Mouse (Mus musculus) kidney, embryonic 14.5 days (tissue): ENCODE measurements around the gene Ints7. TPM values are rescaled to one million over a fixed set of nuclear protein-coding genes. Genes with fewer than 3 reads are reported as not detected.

Experiments used
- ATAC-seq: fragments of 200-750 bp; cut with Nextera tagmentation; 2 replicates; pipeline ENCODE4 v1.8.0; 2017; ENCODE audit warnings: moderate number of reproducible peaks, mild to moderate bottlenecking, moderate TSS enrichment, moderate library complexity; ENCODE audit not compliant: low FRiP score, low TSS enrichment
- H3K27ac ChIP-seq: fragments of 300-500 bp; sonication (generic); 2 replicates; pipeline ENCODE4 v1.5.1; 2014; ENCODE audit warnings: low read depth, mild to moderate bottlenecking, low read length, moderate library complexity, mixed read lengths
- H3K27me3 ChIP-seq: fragments of 300-500 bp; sonication (generic); 2 replicates; pipeline ENCODE4 v1.6.1; 2014; ENCODE audit warnings: mild to moderate bottlenecking, low read length; ENCODE audit not compliant: control insufficient read depth, insufficient read depth
- H3K36me3 ChIP-seq: fragments of 300-500 bp; sonication (generic); 2 replicates; pipeline ENCODE4 v1.6.1; 2014; ENCODE audit warnings: low read length, mixed read lengths; ENCODE audit not compliant: control insufficient read depth, insufficient read depth
- H3K4me1 ChIP-seq: fragments of 300-500 bp; sonication (generic); 2 replicates; pipeline ENCODE4 v1.6.1; 2014; ENCODE audit warnings: low read length, mixed read lengths; ENCODE audit not compliant: control insufficient read depth, insufficient read depth
- H3K4me2 ChIP-seq: fragments of 300-500 bp; sonication (generic); replicated peaks from 2 replicates; pipeline ENCODE4 v1.6.1; 2014; ENCODE audit warnings: low read depth, mild to moderate bottlenecking, low read length
- H3K4me3 ChIP-seq: fragments of 300-500 bp; sonication (generic); 2 replicates; pipeline ENCODE4 v1.5.1; 2014; ENCODE audit warnings: mild to moderate bottlenecking, low read length
- H3K9ac ChIP-seq: fragments of 300-500 bp; sonication (generic); 2 replicates; pipeline ENCODE4 v1.6.1; 2014; ENCODE audit warnings: low read depth, mild to moderate bottlenecking, low read length, moderate library complexity
- H3K9me3 ChIP-seq: fragments of 300-500 bp; sonication (generic); 2 replicates; pipeline ENCODE4 v1.6.1; 2016; ENCODE audit warnings: low read length; ENCODE audit not compliant: control insufficient read depth
- WGBS: fragments of 180-500 bp; shearing (Covaris S2); extraction: QIAGEN DNeasy Blood & Tissue Kit; methylation state at CpG from one replicate; pipeline ENCODE4 v1.1.7; 2014; 5-methylcytosine and 5-hydroxymethylcytosine counted together
- polyA plus RNA-seq: library from polyadenylated mRNA; unstranded; fragments of >200 nt; fragmentation: Nextera tagmentation; extraction: Ambion mirVana; gene quantifications from 2 replicates; pipeline ENCODE4 v1.2.1, GENCODE M21; 2014

The Ints7 gene
- polyA plus RNA-seq, 1 experiment from 2014 or later: 77.9 TPM

DNA sequence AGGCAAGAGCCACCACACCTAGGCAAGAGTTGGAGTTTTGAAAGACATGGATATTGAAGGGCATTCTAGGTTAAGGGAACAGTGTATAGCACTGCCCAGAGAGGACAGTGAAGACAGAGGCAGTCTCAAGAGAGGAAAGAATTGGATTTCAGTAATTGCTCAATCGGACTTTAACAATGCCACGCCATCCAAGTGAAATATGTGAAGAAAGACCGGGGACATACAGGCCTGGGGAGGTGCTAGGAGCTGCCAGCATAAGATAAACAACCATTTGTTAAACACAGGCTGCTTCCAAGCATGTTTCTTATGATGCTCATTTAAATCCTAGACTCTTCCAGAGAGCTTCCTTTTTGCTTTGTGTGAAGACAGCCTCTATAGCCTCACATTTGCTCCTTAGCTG, 72.2 kb downstream of the Ints7 start:
- no peaks in the 10 kb centered on the region for H3K36me3 ChIP-seq
- WGBS: 73% methylated on average over 3 of the region's 3 CpGs
- no peak overlapping the region for H3K4me2 ChIP-seq
- H3K9me3 ChIP-seq: no peaks in the 10 kb centered on the region
- no peak overlapping the region for H3K4me3 ChIP-seq
- no peaks in the 10 kb centered on the region for H3K4me1 ChIP-seq
- H3K27ac ChIP-seq: no peak overlapping the region
- ATAC-seq: no peak
- H3K9ac ChIP-seq: no peak overlapping the region
- no peaks in the 10 kb centered on the region for H3K27me3 ChIP-seq

DNA sequence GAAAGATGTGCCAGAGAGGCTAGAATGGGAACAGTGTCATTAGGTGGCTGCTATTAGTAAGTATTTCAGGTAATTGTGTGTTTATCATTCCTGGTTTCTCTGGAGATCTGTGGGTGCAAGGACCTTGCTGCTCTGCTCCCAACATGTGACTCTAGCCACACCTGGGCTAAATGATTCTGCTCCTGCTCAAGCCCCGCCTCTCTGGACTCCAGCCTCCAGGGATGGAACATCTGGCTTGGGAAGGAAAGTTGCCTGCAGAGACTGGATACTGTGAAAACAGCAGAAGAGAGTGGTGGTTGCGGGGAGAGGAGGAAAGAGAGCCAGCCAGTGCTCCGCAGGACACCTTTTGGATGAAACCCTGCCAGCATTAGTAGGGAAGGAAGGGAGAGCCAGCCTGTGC, 84.0 kb downstream of the Ints7 start:
- ATAC-seq: no peak
- H3K4me1 ChIP-seq: peaks cover 28% of the 10 kb centered on the region
- H3K27ac ChIP-seq: no peak overlapping the region
- H3K27me3 ChIP-seq: no peaks in the 10 kb centered on the region
- H3K9me3 ChIP-seq: no peaks in the 10 kb centered on the region
- no peak overlapping the region for H3K9ac ChIP-seq
- H3K4me2 ChIP-seq: no peak overlapping the region
- no peaks in the 10 kb centered on the region for H3K36me3 ChIP-seq
- no peak overlapping the region for H3K4me3 ChIP-seq
- 73% methylated on average over 3 of the region's 3 CpGs for WGBS

DNA sequence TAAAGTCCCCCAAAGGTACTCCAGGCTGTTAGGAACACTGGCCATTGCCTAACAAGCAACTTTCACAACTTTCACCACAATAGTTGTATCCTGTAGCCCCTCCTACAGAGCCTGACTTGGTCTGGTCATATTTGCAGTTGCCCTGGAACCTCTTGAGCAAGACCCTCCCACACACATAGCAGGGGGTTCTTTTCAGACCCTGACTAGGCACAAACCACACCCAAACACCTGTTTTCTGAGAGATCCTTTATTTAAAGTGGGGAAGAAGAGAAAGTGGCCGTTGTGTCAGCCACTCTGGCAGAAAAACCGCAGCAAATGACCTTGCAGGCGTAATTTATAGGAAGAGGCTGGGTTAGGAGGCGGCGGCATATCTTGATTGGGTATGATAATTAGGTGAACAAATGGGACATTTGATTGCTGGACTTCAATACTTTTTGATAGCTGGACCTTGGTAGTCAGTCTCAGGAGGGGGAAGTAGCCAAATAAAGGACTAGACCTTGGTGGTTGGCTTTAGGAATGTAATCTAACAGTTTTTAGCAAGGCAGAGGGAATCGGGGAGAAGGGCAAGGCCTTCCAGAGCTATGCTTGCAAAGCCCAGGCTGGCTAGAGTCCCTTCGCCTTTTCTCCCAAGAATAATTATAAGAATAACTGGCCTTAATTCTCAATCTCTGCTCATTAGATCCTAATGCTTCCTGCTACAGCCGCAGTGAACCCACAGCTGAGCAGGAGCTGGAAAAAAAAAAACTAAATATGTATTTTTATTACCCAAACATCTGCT, 85.8 kb downstream of the Ints7 start:
- peaks cover 28% of the 10 kb centered on the region for H3K4me1 ChIP-seq
- no peak overlapping the region for H3K27ac ChIP-seq
- no peak for ATAC-seq
- H3K4me3 ChIP-seq: no peak overlapping the region
- no peak overlapping the region for H3K9ac ChIP-seq
- WGBS: 57% methylated on average over 8 of the region's 8 CpGs
- H3K4me2 ChIP-seq: no peak overlapping the region
- H3K36me3 ChIP-seq: no peaks in the 10 kb centered on the region
- no peaks in the 10 kb centered on the region for H3K27me3 ChIP-seq
- H3K9me3 ChIP-seq: no peaks in the 10 kb centered on the region

DNA sequence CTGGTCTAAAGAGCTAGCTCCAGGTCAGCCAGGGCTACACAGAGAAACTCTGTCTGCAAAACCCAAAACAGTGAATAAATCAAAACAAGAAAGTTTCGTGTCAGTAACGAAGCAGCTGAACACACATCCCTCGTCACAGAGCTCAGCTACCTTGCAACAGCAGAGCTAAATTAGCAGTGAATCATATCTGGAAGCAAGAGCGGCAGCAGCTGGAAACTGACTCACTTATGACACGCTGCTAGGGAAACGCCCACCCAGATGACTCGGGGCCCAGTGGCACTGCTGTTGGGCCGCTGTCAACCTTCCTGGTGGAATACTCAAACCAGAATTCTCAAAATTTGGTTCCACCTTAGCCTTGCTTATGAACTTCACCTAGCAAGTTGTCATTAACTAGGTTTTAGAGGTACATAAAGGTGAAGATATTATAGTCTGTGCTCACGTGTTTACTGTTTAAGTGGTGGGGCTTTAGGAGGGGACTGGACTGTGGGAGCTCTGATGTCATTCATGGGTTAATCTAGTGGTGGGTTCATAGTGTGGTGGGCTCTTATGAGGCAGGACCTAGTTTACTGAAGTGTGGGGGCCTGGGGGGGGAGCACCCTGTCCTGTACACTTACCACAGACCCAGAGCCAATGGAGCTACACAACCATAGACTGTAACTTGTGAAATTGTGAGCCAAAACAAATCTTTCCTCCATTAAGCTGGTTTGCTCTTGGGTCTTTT, 86.9 kb downstream of the Ints7 start:
- H3K4me2 ChIP-seq: no peak overlapping the region
- WGBS: 31% methylated on average over 9 of the region's 9 CpGs
- H3K36me3 ChIP-seq: no peaks in the 10 kb centered on the region
- no peaks in the 10 kb centered on the region for H3K9me3 ChIP-seq
- peak overlapping the region; percentile 57; the same call in 1 of the 2 replicates for H3K27ac ChIP-seq
- no peak overlapping the region for H3K9ac ChIP-seq
- H3K4me1 ChIP-seq: peaks cover 28% of the 10 kb centered on the region
- ATAC-seq: peak; percentile 51; the same call in 1 of the 2 replicates
- H3K4me3 ChIP-seq: no peak overlapping the region
- no peaks in the 10 kb centered on the region for H3K27me3 ChIP-seq

DNA sequence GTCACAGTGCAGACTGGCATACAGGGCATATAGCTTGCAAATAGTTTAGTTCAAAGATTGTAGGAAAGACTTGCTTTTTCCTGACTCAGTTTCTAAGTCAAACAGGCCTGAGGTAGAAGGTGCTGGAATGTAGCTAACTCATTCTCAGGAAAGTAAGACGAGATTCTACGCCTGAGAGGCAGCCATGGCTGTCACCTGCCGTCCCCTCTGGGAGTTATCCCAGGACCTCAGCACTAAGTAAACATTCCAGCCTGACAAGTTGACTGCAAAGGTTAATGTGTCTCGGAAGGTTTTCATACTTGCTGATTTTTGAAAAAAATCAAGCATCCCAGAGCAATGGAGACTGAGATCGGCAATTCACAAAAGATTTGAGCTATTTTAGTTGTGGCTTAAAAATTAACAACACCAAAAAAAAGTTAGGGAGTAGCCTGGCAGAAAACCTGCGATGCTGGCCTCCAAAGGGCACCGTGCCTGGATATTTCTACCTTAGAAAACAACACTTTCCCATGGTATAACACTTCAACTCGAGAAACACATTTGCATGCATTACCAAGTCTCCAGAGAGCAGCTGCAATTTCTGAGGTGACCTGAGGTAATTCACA, 87.6 kb downstream of the Ints7 start:
- H3K4me2 ChIP-seq: no peak overlapping the region; the same call in 1 of the 2 replicates
- peak; percentile 59; the same call in 1 of the 2 replicates for ATAC-seq
- peak overlapping the region; percentile 80 for H3K27ac ChIP-seq
- H3K9me3 ChIP-seq: no peaks in the 10 kb centered on the region
- WGBS: 9% methylated on average over 8 of the region's 8 CpGs
- no peaks in the 10 kb centered on the region for H3K27me3 ChIP-seq
- H3K9ac ChIP-seq: no peak overlapping the region
- no peak overlapping the region for H3K4me3 ChIP-seq
- H3K36me3 ChIP-seq: no peaks in the 10 kb centered on the region
- peaks cover 28% of the 10 kb centered on the region for H3K4me1 ChIP-seq

DNA sequence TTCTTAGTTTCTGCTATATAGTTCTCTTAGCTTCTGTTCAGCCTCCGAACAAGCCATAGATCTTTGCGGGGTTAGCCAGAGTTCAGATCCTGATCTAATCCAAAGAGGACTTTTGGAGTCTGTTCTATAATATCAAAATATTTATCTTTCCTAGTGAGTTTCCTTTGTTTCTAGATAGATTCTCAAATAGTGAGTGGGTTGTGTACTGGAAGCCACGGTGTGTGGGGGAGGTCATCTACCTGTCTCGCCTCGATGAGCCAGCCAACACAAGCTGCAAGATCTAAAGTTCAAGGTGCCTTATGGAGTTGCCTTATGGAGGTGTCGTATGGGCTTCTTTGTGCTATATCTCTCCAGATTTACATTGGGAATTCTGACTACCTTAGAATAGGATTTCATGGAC, 88.2 kb downstream of the Ints7 start:
- no peaks in the 10 kb centered on the region for H3K9me3 ChIP-seq
- peak overlapping the region; percentile 10; the same call in 1 of the 2 replicates for H3K4me2 ChIP-seq
- no peaks in the 10 kb centered on the region for H3K27me3 ChIP-seq
- no peaks in the 10 kb centered on the region for H3K36me3 ChIP-seq
- WGBS: 27% methylated on average over 6 of the region's 6 CpGs
- no peak overlapping the region for H3K9ac ChIP-seq
- ATAC-seq: peak; percentile 29; the same call in 1 of the 2 replicates
- peaks cover 28% of the 10 kb centered on the region for H3K4me1 ChIP-seq
- H3K4me3 ChIP-seq: no peak overlapping the region
- H3K27ac ChIP-seq: peak overlapping the region; percentile 80

DNA sequence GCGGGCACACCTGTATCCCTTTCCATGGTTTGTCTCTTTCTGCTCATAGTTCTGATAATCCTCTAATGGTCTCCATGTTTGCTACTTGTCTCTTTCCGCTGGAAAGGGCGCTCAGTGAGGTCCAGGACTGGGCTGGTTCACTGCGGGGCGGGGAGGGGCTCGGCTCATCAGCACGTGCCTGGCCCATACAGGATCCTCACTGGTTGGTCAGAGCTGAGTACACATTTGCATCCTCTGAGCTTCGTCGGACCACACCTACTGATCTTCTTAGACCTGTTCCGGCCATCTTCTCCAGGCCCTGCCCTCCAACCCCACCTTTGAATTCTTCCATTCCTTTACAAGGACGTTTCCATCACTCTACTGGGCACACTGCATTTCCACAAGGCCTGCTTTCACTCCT, 90.9 kb downstream of the Ints7 start:
- no peaks in the 10 kb centered on the region for H3K27me3 ChIP-seq
- H3K9me3 ChIP-seq: no peaks in the 10 kb centered on the region
- no peak overlapping the region for H3K4me3 ChIP-seq
- no peak overlapping the region for H3K27ac ChIP-seq
- no peaks in the 10 kb centered on the region for H3K36me3 ChIP-seq
- 88% methylated on average over 11 of the region's 11 CpGs for WGBS
- ATAC-seq: no peak
- H3K4me1 ChIP-seq: peaks cover 23% of the 10 kb centered on the region
- H3K4me2 ChIP-seq: no peak overlapping the region
- H3K9ac ChIP-seq: no peak overlapping the region

DNA sequence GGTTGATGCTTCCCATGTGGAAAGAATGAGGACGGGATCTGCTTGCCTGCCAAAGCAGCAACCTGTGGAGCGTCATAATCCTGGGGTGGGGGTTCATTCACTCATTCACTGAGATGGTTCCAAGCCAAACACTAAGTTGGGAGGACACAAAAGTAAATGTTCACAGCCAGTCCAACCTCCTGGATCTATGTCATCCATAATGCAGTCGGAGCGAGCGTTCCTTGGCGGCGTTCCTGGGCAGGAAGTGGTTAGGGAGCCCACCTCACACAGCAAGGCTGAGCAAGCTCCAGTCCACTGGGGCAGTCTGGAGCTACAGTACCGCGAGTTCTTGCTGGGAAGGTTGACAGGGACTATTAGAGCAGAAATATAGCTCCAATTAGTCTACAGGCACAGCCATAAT, 92.6 kb downstream of the Ints7 start:
- H3K27ac ChIP-seq: no peak overlapping the region
- H3K27me3 ChIP-seq: no peaks in the 10 kb centered on the region
- 0 out of 2 replicates have a peak overlapping the region, but pooled peaks have one; percentile 5 for H3K4me2 ChIP-seq
- peaks cover 12% of the 10 kb centered on the region for H3K4me1 ChIP-seq
- no peaks in the 10 kb centered on the region for H3K9me3 ChIP-seq
- no peak overlapping the region for H3K9ac ChIP-seq
- 54% methylated on average over 9 of the region's 9 CpGs for WGBS
- ATAC-seq: peak; percentile 57
- no peaks in the 10 kb centered on the region for H3K36me3 ChIP-seq
- no peak overlapping the region for H3K4me3 ChIP-seq
